Mouse (Mus musculus) embryonic stem cell, embryonic (primary cell): ENCODE results near the gene Lrp1.

Source experiments
- CTCF ChIA-PET, 4 experiments: fragments of 300-600 bp in 2 of 4; fragments of 350-600 bp in 2 of 4; sonication (Branson Sonifier 250); formaldehyde crosslinking; loops; one replicate each; lab custom pipeline; 2022; ENCODE audit warnings: inconsistent platforms in 2 of 4; lab: Charles Lee
- POLR2A ChIA-PET, 4 experiments: fragments of 300-600 bp in 2 of 4; fragments of 350-600 bp in 2 of 4; sonication (Branson Sonifier 250); formaldehyde crosslinking; loops; one replicate each; lab custom pipeline; 2022; ENCODE audit warnings: antibody characterized with exemption in 4 of 4, inconsistent platforms in 1 of 4; lab: Charles Lee

The Lrp1 gene

DNA sequence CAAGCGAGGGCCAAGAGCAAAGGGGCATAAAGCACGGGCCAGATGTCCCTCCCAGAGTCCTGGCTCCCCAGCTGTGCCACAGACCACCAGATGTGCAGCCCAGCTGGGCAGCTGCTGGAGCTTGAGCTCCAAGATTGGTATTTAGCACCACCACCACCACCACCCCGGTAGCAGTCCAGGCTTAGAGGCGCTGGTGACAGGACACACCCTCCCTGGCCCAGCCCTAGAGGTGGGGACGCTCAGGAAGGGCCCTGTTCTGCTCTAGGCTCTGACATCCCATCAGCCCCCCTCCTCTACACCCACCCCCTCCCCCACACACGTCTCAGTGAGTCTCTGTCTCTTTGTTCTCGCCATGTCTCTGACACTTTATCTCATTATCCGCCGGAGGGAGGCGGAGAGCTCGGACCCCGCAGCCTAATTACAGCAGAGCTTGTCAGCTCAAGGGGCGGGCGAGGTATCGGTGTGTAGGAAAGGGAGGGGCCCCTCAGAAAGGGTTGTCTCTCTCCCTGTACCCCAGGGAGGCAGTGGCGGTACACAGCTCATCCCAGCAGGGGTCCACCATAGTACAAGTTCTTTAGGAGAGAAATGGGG lies 107.4 kb downstream of the Lrp1 start:
- ChIA-PET CTCF (interaction anchor here (0.5 to 20.7 kb wide), 121 partner anchors 8 to 1012 kb away, joined by 3 to 811 read pairs (median 5); partner anchors contain the start of genes Lrp1 (in 3 of the 4), Shmt2 (in 3 of the 4), Nab2 (in 2 of the 4) and R3hdm2 (in 2 of the 4)), POLR2A (interaction anchor here (0.5 to 18.5 kb wide), 49 partner anchors 7 to 528 kb away, joined by 3 to 470 read pairs (median 4); partner anchors contain the start of genes Shmt2 (in 3 of the 4), Lrp1 (in 2 of the 4), Arhgap9 (in 1 of the 4) and Myo1a (in 1 of the 4))

DNA sequence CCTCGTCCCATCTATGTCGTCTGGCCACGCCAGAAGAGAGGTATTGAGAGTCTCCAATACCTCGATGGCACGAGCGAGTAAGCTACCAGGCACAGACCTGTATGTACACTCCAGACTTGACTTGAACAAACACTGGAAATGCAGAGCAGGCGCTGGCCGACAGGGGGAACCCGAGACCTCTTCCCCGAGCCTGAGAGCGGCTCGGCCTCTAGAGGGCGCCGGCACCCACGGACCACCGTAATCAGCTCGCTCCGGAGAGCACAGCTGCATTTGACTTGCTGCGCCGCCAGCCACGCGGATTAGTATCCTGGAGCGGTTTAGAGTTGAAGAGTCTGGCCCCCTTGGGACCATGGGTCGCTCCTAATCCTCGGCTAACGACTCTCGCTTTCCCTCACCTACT lies 108.1 kb downstream of the Lrp1 start:
- POLR2A ChIA-PET: interaction anchor here (0.5 to 18.5 kb wide), 50 partner anchors 8 to 1198 kb away, joined by 3 to 470 read pairs (median 4); partner anchors contain the start of genes Lrp1 (in 3 of the 4), Shmt2 (in 3 of the 4), Arhgap9 (in 1 of the 4) and Myo1a (in 1 of the 4)
- CTCF ChIA-PET: interaction anchor here (0.5 to 20.7 kb wide), 135 partner anchors 9 to 1013 kb away, joined by 3 to 811 read pairs (median 4); partner anchors contain the start of genes Shmt2 (in 3 of the 4), Lrp1 (in 2 of the 4), Nab2 (in 2 of the 4) and R3hdm2 (in 2 of the 4)

DNA sequence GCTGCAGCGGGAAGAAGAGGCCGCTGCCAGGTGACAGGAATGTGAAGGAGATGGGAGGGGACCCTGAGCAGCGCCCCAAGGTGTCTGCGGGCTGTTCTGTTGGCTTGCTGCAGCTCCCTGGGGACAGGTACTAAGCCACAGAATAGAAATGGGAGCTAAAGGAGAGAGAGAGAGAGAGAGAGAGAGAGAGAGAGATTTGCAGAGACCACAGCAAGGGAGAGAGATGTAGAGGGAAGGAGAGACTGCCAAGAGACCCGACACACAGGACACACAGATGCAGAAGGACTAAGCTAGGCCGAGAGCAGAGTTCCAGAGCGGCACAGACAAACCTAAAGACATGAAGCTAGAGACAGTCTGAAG lies 108.7 kb downstream of the Lrp1 start:
- POLR2A ChIA-PET: interaction anchor here (0.5 to 18.5 kb wide), 40 partner anchors 9 to 1199 kb away, joined by 3 to 470 read pairs (median 4); partner anchors contain the start of genes Lrp1 (in 3 of the 4), Shmt2 (in 3 of the 4), Arhgap9 (in 1 of the 4) and Nab2 (in 1 of the 4)
- CTCF ChIA-PET: interaction anchor here (0.5 to 20.7 kb wide), 118 partner anchors 9 to 810 kb away, joined by 3 to 811 read pairs (median 4); partner anchors contain the start of genes Shmt2 (in 3 of the 4), Lrp1 (in 2 of the 4), Nab2 (in 2 of the 4) and R3hdm2 (in 2 of the 4)

DNA sequence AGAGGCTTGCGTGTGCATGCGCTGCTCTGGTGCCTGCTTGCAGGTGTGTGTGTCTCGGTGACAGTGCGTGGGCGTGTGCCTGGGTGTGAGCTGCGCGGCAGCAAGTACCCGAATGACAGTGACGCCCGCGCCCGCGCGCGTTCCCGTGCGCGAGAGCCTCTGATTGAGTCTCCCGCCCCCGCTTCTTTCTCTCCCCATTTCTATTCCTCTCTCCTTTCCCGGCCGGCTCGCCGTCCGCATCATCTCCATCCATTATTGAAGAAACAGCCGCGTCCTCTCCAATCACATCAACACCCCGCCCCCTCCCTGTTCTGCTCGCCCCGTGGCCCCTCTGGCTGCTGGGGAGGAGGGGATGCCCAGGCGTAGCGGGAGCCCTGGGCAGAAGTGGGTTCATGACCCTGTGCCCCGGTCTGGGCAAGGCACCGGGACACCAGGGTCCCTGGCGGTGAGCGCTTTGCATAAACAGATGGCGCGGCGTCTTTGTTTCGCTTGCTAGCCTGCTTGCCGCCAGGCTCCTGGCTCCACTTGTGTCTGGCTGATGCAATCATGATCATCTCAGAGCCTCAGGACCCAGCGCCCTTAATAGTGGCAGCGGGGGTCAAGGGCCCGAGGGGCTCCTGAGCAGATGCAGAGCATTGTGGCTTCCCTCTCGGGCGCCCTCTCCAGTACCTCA lies 109.2 kb downstream of the Lrp1 start:
- CTCF ChIA-PET: interaction anchor here (0.6 to 20.7 kb wide), 53 partner anchors 10 to 786 kb away, joined by 3 to 811 read pairs (median 8); partner anchors contain the start of genes Shmt2 (in 3 of the 4), Lrp1 (in 2 of the 4), Nab2 (in 1 of the 4) and Nxph4 (in 1 of the 4)
- POLR2A ChIA-PET: interaction anchor here in 3 of 4 experiments (0.6 to 18.5 kb wide), 21 partner anchors 9 to 943 kb away, joined by 3 to 470 read pairs (median 5); partner anchors contain the start of genes Shmt2 (in 2 of the 3), Arhgap9 (in 1 of the 3), Lrp1 (in 1 of the 3) and Nab2 (in 1 of the 3)

DNA sequence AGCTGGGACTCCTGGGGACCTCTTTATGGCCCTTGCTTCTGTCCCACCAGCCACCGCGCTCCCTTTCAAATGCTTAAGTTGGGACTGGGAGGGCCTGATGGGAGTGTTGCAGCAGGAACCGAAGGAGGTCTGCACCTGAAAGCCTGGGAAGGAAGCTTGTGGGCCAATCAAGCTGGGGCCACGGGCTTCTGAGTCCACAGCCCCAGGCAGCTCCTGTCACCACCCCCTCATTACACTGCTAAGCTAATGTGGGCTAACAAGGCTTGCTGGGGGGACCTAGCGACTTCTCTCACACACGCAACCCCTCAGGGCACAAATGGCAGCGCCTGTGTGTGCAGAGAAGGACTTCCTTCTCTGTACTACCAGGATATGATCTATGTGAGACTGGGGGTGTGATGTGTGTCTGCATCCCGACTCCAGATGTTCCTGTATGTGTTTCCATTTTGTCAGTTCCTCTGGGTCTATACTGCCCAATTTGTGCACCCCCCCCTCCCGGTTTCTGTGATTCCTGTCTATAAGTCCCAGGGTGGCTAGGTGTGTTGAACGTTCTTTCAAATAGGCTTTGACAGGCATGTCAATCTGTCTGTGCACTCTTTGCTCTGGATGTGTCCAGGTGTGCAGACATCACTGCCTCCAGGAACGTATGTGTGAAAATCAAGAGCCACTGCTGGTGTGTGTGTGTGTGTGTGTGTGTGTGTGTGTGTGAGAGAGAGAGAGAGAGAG lies 109.9 kb downstream of the Lrp1 start:
- POLR2A ChIA-PET: interaction anchor here in 3 of 4 experiments (0.6 to 18.5 kb wide), 16 partner anchors 10 to 1055 kb away, joined by 3 to 470 read pairs (median 4); partner anchors contain the start of genes Shmt2 (in 3 of the 3), Lrp1 (in 1 of the 3), Nab2 (in 1 of the 3) and Nxph4 (in 1 of the 3)

DNA sequence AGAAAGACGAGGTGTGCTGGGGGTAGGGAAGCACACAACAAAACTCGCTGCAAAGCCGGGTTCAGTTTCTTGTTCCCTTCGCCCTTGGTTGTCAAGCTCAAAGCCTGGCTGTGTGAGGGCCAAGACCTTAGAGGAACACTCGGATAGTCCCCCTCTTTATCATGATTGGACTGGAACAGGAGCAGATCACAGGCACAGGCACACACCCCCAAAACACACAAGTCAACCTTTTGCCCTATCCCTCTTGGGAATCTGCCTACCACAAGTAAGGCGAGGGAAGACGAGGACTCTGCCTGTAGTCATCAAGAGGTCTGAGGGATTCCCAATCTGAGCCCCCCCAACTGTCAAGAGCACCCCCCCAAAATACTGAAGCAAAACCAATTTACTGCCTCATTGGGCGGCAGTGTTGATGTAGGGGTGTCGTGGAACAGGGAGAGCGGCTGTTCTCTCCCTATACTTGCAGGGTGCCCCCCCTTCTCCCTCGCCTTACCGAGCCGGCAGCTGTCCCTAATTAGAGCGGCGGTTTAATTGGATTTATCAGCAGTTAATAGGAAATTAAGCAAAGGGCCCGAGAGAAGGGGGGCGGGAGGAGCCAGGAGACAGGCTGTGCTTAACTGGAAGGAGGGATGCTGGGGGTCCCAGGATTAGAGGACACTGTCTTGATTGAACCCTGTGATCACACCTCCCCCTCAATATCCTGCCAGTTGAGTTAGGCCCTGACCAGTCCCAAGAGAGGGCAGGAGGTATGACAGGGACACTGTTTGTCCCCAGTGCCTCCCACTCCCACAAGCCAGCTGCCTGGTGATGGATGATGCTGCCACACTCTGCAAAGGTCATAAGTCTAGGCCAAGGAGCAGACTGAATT lies 110.9 kb downstream of the Lrp1 start:
- POLR2A ChIA-PET: interaction anchor here (0.6 to 18.5 kb wide), 32 partner anchors 7 to 1056 kb away, joined by 3 to 470 read pairs (median 4); partner anchors contain the start of genes Shmt2 (in 3 of the 4), Lrp1 (in 1 of the 4), Nab2 (in 1 of the 4) and Nxph4 (in 1 of the 4)
- CTCF ChIA-PET: interaction anchor here (0.6 to 20.7 kb wide), 54 partner anchors 8 to 583 kb away, joined by 3 to 811 read pairs (median 6); partner anchors contain the start of genes Shmt2 (in 3 of the 4), Lrp1 (in 1 of the 4), Nxph4 (in 1 of the 4) and Os9 (in 1 of the 4)

More for the DNA sequence above, 109.9 kb downstream of the Lrp1 start:
- CTCF ChIA-PET: interaction anchor here (0.6 to 20.7 kb wide), 21 partner anchors 10 to 785 kb away, joined by 3 to 811 read pairs (median 6); partner anchors contain the start of genes Shmt2 (in 2 of the 4), Arhgap9 (in 1 of the 4), Lrp1 (in 1 of the 4) and Nab2 (in 1 of the 4)

DNA sequence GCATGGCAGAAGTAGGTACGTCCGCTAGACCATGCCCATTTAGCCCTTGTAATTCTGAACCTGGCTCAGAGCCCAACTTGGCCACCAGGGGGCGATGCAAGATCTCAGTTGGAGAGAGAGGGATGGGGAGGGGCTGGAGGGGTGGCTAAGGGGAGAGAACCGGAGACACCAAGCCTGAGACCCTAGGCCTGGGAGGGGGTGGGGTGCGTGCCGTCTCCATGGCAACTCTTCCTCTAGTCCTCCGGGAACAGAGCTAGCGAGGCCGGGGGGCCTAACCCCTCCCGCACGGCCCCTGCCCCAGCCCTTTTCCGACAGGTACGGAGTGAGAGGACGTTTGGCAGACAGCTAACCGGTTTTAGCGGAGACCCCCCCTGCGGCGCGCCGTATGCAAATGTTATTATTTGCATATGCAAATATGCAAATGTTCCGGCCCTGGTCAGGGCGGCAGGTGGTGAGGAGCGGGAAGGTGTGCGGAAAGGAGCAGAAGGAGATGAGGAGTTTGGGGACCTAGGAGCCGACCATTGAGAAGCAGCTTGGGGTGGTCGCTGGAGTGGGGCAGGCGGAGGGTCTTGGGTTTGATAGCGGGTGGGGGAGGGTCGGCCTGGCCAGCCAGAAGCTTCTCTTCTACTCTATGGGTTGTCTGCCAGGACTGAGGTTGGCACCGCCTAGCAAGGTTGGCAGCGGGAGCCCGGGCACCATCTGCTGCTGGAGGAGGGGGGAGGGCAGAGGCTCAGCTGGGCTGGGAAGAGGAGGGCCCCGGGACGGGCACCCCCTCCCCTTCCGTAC lies 111.7 kb downstream of the Lrp1 start:
- CTCF ChIA-PET: interaction anchor here (0.6 to 20.7 kb wide), 76 partner anchors 9 to 584 kb away, joined by 3 to 811 read pairs (median 4); partner anchors contain the start of genes Shmt2 (in 3 of the 4), Lrp1 (in 1 of the 4), Nab2 (in 1 of the 4) and Nxph4 (in 1 of the 4)

DNA sequence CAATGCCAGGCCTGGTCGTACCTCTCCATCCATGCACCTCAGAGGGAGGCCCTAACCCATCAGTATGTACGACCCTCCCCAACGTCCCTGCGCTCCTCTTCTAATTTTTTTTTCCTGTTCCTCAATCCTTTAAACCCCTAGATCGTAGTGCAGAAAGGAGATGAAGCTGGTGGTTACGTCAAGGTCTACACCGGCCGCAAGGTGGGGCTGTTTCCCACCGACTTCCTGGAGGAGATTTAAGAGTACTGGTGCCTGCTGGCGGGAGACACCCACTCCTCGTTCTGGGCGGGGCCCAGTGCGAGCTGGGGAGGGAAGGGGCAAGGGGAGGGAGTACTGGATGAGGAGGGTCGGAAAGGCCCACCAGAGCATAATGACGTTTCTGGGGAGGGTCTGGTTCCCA lies 112.7 kb downstream of the Lrp1 start:
- POLR2A ChIA-PET: interaction anchor here in 3 of 4 experiments (0.6 to 18.5 kb wide), 25 partner anchors 9 to 217 kb away, joined by 3 to 470 read pairs (median 4); partner anchors contain the start of genes Shmt2 (in 2 of the 3) and Nxph4 (in 1 of the 3)
- CTCF ChIA-PET: interaction anchor here (0.5 to 20.7 kb wide), 85 partner anchors 8 to 1713 kb away, joined by 3 to 811 read pairs (median 5); partner anchors contain the start of genes Shmt2 (in 3 of the 4), Lrp1 (in 2 of the 4), B4galnt1 (in 1 of the 4) and Coq10a (in 1 of the 4)

More for the DNA sequence above, 111.7 kb downstream of the Lrp1 start:
- POLR2A ChIA-PET: interaction anchor here (0.6 to 18.5 kb wide), 42 partner anchors 8 to 584 kb away, joined by 3 to 470 read pairs (median 3); partner anchors contain the start of genes Shmt2 (in 3 of the 4), Nab2 (in 1 of the 4), Nxph4 (in 1 of the 4) and Stat6 (in 1 of the 4)

DNA sequence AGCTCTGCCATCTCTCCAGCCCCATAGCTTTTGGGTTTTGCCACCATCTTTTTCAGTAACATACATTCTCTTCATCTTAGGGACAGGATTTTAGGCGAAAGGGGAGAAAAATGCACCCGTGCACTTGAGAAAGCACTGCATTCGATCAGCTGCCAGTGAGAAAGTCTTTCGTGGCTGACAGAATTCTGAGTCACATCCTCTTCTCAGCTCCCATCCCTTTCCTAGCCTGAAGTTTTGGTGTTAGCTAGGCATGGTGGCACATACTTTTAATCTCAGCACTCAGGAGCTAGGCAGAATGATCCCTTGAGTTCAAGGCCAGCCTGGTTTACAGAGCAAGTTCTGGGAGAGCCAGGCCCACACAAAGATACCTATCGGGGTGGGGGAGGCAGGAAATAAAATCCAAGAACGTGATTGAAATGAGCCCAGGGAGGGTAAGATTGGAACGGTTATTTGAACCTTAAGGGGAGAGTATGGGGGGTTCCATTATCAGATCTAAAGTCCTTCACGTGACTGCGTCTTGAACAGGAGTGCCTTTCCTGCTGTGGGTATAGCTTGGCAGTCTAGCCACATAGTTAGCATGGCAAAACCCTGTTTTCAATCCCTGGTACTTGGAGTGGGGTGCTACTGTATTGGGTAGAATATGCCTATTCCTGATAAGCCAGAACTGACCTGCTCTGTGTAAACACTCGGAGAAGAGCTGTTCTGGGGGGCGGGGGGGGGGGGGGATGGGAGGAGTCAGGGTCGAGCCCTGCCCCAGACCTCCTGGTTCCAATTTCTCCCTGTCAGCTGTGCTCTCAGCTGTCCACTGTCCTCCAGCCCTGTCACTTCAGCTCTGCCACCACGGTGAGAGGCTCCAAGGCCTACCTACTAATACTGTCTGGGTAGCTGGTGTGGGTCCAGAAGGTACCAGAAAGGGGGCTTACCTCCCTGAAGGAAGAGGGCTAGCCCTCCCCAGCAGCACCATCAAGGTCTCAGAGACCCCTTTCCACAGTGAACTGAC lies 119.8 kb downstream of the Lrp1 start, which contains the start of gene Stac3:
Stac3 (plus strand) TSS at position 793 of the 1,000 bp plus-strand sequence.
- POLR2A ChIA-PET: interaction anchor here in 3 of 4 experiments (0.5 to 1.4 kb wide), 11 partner anchors 8 to 562 kb away, joined by 3 to 11 read pairs (median 4); partner anchors contain the start of gene Shmt2 (in 1 of the 3)
- CTCF ChIA-PET: interaction anchor here in 3 of 4 experiments (0.6 to 2.5 kb wide), 7 partner anchors 11 to 335 kb away, joined by 3 to 9 read pairs (median 8); no protein-coding TSS in a partner anchor

DNA sequence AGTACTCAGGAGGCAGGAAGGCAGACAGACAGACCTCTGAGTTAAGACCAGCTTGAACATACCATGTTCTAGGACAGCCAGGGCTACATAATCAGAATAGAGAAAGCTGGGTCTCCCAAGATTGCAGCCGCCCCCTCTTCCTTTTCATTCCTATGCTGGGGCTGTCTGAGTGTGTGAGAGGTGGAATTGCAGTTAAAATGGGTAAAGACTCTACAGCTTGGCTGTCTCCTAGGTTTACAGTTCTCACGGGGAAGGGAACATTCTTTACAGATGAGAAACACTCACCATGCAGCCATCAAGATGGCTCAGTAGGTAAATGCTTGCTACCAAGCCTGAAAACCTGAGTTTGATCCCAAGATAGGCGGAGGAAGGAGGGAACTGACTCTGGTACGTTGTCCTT lies 120.9 kb downstream of the Lrp1 start:
- ChIA-PET CTCF (interaction anchor here in 2 of 4 experiments (1.2 to 2.5 kb wide), 4 partner anchors 9 to 37 kb away, joined by 6 to 9 read pairs (median 7); no protein-coding TSS in a partner anchor), POLR2A (interaction anchor here in 3 of 4 experiments (0.6 to 1.0 kb wide), 5 partner anchors 9 to 449 kb away, joined by 3 to 7 read pairs (median 3); no protein-coding TSS in a partner anchor)

DNA sequence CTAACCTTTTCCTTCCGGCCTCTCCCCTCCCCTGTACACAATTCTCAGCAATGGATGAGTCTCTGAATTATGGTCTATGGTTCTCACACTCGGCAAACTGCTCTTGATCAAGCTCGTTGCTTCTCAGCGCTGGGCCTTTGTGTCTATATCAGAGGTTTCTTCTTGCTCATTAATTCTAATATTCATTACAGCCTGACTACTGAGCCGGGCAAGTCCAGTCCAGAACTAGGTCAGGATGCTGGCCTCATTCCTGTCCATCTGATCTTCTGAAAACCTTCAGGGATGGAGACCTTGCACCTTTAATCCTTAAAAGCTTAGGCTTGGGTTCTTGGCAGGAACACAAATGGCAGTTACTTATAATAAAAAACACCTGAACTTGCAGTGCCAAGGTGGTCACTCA lies 121.4 kb downstream of the Lrp1 start:
- ChIA-PET POLR2A (interaction anchor here in 1 of 4 experiments (0.8 kb wide), 1 partner anchor 78 kb away, joined by 3 read pairs; no protein-coding TSS in a partner anchor), CTCF (interaction anchor here in 2 of 4 experiments (1.2 to 1.9 kb wide), 3 partner anchors 9 to 38 kb away, joined by 4 to 8 read pairs (median 6); no protein-coding TSS in a partner anchor)

DNA sequence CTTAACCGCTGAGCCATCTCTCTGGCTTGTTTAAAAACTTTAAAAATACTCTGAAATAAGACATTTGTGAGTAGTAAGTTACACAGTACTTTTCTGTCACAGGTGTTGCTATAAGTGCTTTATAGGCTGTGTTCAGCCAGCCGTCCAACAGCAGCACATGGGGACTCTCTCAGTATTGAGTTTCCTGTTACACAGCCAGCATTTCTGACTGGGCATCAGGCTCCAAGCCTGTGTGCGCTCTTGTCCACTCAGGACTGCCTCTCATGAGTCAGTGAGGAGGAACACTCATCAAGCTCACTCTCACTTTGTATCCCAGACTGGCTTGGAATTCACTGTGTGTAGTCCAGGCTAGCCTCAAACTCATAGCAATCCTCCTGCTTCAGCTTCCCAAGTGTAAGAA lies 124.8 kb downstream of the Lrp1 start:
- ChIA-PET POLR2A (interaction anchor here in 1 of 4 experiments (1.2 kb wide), 1 partner anchor 13 kb away, joined by 4 read pairs; no protein-coding TSS in a partner anchor), CTCF (interaction anchor here in 3 of 4 experiments (0.5 to 1.8 kb wide), 7 partner anchors 13 to 502 kb away, joined by 3 to 11 read pairs (median 3); no protein-coding TSS in a partner anchor)

DNA sequence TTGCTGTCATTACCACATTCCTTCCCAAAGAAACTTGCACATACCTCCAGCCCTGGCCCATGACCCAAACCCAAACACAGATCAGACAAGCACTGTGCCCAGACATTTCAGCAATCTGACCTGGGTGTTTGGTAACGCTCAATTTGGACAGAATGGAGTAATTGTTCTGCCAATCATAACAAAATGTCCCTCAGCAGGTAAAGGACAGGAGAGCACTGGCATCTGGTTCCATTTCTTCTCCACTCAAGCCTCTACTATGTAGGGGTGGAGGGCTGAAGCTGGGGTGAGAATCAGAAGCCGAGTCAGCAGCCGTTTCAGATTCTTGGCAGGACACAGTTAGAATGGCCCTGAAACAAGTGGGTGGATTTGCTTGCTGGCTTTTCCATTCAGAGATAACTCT lies 128.8 kb downstream of the Lrp1 start:
- ChIA-PET CTCF (interaction anchor here in 2 of 4 experiments (1.2 to 3.2 kb wide), 2 partner anchors 13 to 64 kb away, joined by 3 to 12 read pairs; no protein-coding TSS in a partner anchor), POLR2A (interaction anchor here in 2 of 4 experiments (0.6 to 1.8 kb wide), 3 partner anchors 11 to 45 kb away, joined by 3 to 5 read pairs (median 4); no protein-coding TSS in a partner anchor)
